Mouse (Mus musculus) intestine, embryonic 14.5 days (tissue): ENCODE data around the gene Vwa7. TPM values are rescaled to one million over a fixed set of nuclear protein-coding genes. Genes with fewer than 3 reads are reported as not detected.

Experiments used
- ATAC-seq: fragments of 200-750 bp; cut with Nextera tagmentation; replicated peaks from 2 replicates; pipeline ENCODE4 v1.8.0; 2017; ENCODE audit warnings: low read depth, moderate number of reproducible peaks, moderate TSS enrichment, moderate library complexity; ENCODE audit not compliant: low FRiP score, low TSS enrichment
- DNase-seq: peaks from one replicate; pipeline ENCODE4 v3.0.0-alpha.2; 2018; ENCODE audit warnings: low spot score
- H3K27ac ChIP-seq: fragments of 300-500 bp; sonication (generic); 2 replicates; pipeline ENCODE4 v1.5.1; 2014; ENCODE audit warnings: low read depth, mild to moderate bottlenecking, control low read depth
- H3K27me3 ChIP-seq: fragments of 300-500 bp; sonication (generic); replicated peaks from 2 replicates; pipeline ENCODE4 v1.6.1; 2014; ENCODE audit warnings: low read length, control low read depth; ENCODE audit not compliant: control insufficient read depth, insufficient read depth
- H3K36me3 ChIP-seq: fragments of 300-500 bp; sonication (generic); 2 replicates; pipeline ENCODE4 v1.6.1; 2014; ENCODE audit warnings: low read length, control low read depth; ENCODE audit not compliant: control insufficient read depth, insufficient read depth
- H3K4me1 ChIP-seq: fragments of 300-500 bp; sonication (generic); replicated peaks from 2 replicates; pipeline ENCODE4 v1.6.1; 2014; ENCODE audit warnings: low read length, control low read depth, mixed read lengths; ENCODE audit not compliant: control insufficient read depth, insufficient read depth
- H3K4me2 ChIP-seq: fragments of 300-500 bp; sonication (generic); 2 replicates; pipeline ENCODE4 v1.6.1; 2014; ENCODE audit warnings: low read length
- H3K4me3 ChIP-seq: fragments of 300-500 bp; sonication (generic); 2 replicates; pipeline ENCODE4 v1.5.1; 2014; ENCODE audit warnings: low read depth, low read length, control low read depth, mixed read lengths
- H3K9ac ChIP-seq: fragments of 300-500 bp; sonication (generic); 2 replicates; pipeline ENCODE4 v1.6.1; 2014; ENCODE audit warnings: mild to moderate bottlenecking, low read length
- H3K9me3 ChIP-seq: fragments of 300-500 bp; sonication (generic); 2 replicates; pipeline ENCODE4 v1.6.1; 2016; ENCODE audit warnings: low read length, control low read depth; ENCODE audit not compliant: control insufficient read depth
- WGBS: fragments of 180-500 bp; shearing (Covaris S2); extraction: QIAGEN DNeasy Blood & Tissue Kit; methylation state at CpG from one replicate; pipeline ENCODE4 v1.1.7; 2014; 5-methylcytosine and 5-hydroxymethylcytosine counted together
- polyA plus RNA-seq: library from polyadenylated mRNA; unstranded; fragments of >200 nt; fragmentation: Nextera tagmentation; extraction: Ambion mirVana; gene quantifications from 2 replicates; pipeline ENCODE4 v1.2.1, GENCODE M21; 2014

The Vwa7 gene
- polyA plus RNA-seq, 1 experiment from 2014 or later = 0.26 TPM

DNA sequence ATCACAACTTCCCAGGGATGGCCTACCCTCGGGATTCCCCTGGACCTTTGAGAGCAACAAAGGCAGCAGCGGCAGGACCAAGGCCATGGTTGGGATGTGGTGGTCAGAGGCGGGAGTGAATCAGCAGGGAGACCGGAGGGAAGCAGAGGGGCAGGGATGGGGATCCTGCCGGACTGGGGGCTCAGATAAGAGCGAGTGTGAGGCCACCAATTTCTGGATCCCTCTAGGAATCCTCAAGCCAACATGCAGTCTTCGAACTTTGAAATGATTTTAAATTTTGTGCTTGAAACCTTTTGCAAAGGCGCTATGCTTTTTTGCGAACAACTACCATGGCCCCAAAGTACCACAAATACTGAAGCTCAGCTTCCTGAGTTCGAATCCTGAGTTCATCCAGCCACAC is 49.7 kb downstream of the Vwa7 start, which contains the start of gene Mpig6b:
Gene Mpig6b, minus strand, starts transcription at position 101 of the 400 bp plus-strand sequence.
- 53% methylated on average over 10 of the region's 10 CpGs for WGBS
- Histone ChIP-seq H3K4me1 (peaks cover 17% of the 10 kb centered on the region; the same call in 1 of the 2 replicates), H3K9me3 (no peaks in the 10 kb centered on the region), H3K36me3 (peaks cover 12% of the 10 kb centered on the region), H3K4me2 (peak within 1 kb of the TSS; percentile 71), H3K9ac (peak within 1 kb of the TSS; percentile 31), H3K4me3 (peak within 1 kb of the TSS; percentile 25), H3K27ac (0 out of 2 replicates have a peak within 1 kb of the TSS, but pooled peaks have one; percentile 29), H3K27me3 (peaks cover 9% of the 10 kb centered on the region; the same call in 1 of the 2 replicates)
- ATAC-seq = no peak
- DNase-seq = no peak

DNA sequence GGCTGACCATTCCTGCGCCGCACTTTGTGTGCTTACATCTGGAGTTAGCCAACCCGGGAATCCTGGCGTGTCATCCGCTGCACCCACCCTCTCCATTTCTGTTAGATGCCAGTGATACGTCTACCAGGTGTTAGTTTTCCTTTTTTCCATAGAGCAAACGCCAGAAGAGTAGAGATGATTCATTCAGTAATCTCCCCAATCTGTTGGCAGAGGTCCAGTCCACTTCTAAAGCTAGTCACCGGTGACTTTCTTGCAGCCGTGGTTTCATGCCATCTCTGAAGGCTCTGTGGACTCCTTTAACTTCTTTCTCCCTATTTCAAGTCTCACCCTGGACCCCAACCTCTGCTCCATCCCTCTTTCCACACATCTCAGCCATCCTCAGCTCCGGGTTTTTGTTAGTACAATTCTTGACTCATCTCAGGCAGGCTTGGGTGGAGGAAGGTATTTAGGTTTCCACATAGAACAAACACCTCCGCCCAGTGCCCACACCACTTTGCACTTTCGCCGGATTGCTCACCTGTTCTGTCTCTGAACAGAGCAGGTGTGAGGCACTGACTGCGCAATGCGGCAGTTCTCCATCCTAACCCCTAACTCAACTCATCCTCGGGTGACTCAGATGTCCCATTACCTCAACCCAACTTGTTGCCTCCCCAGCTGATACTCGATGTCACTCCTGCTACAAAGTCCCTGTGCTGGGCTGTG is 52.0 kb downstream of the Vwa7 start:
- H3K27me3 ChIP-seq = peaks cover 9% of the 10 kb centered on the region; the same call in 1 of the 2 replicates
- H3K4me3 ChIP-seq = no peak overlapping the region
- no peak overlapping the region for H3K4me2 ChIP-seq
- H3K9ac ChIP-seq = no peak overlapping the region
- ATAC-seq = no peak
- whole genome bisulfite sequencing = 76% methylated on average over 17 of the region's 17 CpGs
- H3K9me3 ChIP-seq = no peaks in the 10 kb centered on the region
- DNase-seq = no peak
- H3K27ac ChIP-seq = no peak overlapping the region
- peaks cover 17% of the 10 kb centered on the region; the same call in 1 of the 2 replicates for H3K4me1 ChIP-seq
- H3K36me3 ChIP-seq = no peaks in the 10 kb centered on the region

DNA sequence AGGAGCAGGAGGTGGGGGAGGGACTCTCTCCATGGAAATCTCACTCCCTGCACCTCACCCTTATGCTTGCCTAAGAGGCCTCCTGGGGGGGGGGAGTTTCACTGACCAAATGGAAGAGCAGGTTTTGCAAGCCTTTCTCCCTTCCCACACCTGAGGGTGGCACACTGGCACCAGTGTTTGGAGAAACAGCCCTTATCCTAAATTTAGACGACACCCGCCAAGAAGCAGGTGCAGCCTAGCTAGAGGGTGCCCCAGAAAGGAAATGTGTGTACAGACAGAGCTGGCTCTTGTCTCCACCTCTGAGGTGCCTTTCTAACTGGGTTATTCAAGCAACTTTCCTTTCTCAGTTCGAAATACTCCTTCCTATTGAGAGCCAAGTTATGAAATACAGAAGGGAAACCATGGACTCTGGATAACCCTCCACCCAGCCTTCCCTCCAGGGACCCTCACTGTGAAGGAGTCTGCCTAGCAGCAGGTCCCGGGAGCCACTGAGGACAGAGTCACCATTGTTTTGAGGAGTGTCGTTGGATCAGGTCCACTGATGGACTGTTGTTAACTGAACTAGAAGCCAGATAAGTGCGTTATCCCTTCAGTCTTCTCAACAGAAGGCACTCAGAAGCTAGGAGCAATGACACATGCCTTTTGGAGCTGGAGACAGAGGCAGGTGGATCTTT is 54.3 kb downstream of the Vwa7 start:
- H3K36me3 ChIP-seq = no peaks in the 10 kb centered on the region

DNA sequence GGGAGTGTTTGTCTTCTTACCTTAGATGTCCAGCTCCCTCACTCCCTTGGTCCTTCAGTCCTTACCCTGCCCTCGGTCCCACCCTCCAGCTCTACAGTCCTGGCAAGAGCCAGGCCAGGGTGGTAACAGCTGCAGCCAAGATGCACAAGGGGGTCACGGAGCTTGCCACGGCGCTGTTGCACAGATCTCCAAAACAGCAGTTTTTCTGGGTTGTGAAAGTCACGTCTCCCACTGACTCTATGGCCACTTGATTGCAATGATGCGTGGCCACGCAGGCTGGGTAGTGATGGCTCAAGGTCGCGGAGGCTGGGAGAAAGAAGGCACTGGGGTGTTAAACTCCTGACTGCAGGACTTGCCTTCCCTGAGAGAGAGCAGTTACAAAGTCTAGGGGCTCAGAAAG is 55.1 kb downstream of the Vwa7 start:
- H3K9me3 ChIP-seq = no peaks in the 10 kb centered on the region
- no peak for ATAC-seq
- 78% methylated on average over 9 of the region's 9 CpGs for WGBS
- no peaks in the 10 kb centered on the region for H3K36me3 ChIP-seq
- no peak overlapping the region for H3K4me2 ChIP-seq
- no peak overlapping the region for H3K27ac ChIP-seq
- DNase-seq = no peak
- no peak overlapping the region for H3K9ac ChIP-seq
- H3K4me1 ChIP-seq = peaks cover 6% of the 10 kb centered on the region
- H3K27me3 ChIP-seq = peaks cover 4% of the 10 kb centered on the region; the same call in 1 of the 2 replicates
- H3K4me3 ChIP-seq = no peak overlapping the region

More for the DNA sequence above, 54.3 kb downstream of the Vwa7 start:
- no peaks in the 10 kb centered on the region for H3K9me3 ChIP-seq
- H3K4me3 ChIP-seq = no peak overlapping the region
- peaks cover 4% of the 10 kb centered on the region; the same call in 1 of the 2 replicates for H3K4me1 ChIP-seq
- no peak overlapping the region for H3K9ac ChIP-seq
- ATAC-seq (no peak), DNase-seq (no peak)
- no peak overlapping the region for H3K4me2 ChIP-seq
- WGBS = 42% methylated on average over 6 of the region's 6 CpGs
- no peak overlapping the region for H3K27ac ChIP-seq
- peaks cover 9% of the 10 kb centered on the region; the same call in 1 of the 2 replicates for H3K27me3 ChIP-seq

DNA sequence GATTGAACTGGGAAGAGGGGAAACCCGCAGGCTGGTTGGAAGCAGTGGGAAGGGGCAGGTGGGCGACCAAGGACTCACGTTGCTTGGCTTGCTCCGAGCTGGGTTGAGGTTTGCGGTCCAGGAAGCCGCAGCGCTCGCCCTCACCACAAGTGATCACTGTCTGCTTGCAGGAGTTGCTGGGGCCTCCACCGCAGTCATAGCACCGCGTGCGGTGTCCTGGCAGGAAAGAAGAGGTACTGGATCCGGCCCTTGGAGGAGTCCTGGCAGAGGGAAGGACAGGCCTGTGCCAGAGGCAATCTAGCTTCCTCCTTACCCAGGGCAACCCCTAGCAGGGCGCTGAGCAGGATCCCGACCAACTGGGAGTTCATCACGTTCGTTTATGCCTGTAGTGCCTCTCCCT is 57.7 kb downstream of the Vwa7 start:
- 42% methylated on average over 17 of the region's 17 CpGs for WGBS
- no peaks in the 10 kb centered on the region for H3K9me3 ChIP-seq
- peak; percentile 67 for DNase-seq
- no peaks in the 10 kb centered on the region for H3K27me3 ChIP-seq
- peak overlapping the region; percentile 26 for H3K4me2 ChIP-seq
- H3K27ac ChIP-seq = peak overlapping the region; percentile 8; the same call in 1 of the 2 replicates
- peak overlapping the region; percentile 11; the same call in 1 of the 2 replicates for H3K9ac ChIP-seq
- H3K4me1 ChIP-seq = peaks cover 10% of the 10 kb centered on the region
- 0 out of 2 replicates have a peak, but pooled peaks have one; percentile 42 for ATAC-seq
- no peak overlapping the region; the same call in 1 of the 2 replicates for H3K4me3 ChIP-seq
- no peaks in the 10 kb centered on the region for H3K36me3 ChIP-seq

Other genes with a start within 250 kb of the Vwa7 start
- gene Cyp21a1, start 212.0 kb upstream of the Vwa7 start, polyA plus RNA-seq = not detected in 2 replicates
- 22.0 and 25.8 TPM in 2 replicates for gene Stk19, start 179.6 kb upstream of the Vwa7 start, polyA plus RNA-seq
- gene Dxo, start 179.6 kb upstream of the Vwa7 start, polyA plus RNA-seq = 58.2 and 63.4 TPM in 2 replicates
- 42.0 and 45.9 TPM in 2 replicates for gene Skiv2l, start 166.4 kb upstream of the Vwa7 start, polyA plus RNA-seq
- 121 and 123 TPM in 2 replicates for gene Nelfe, start 166.2 kb upstream of the Vwa7 start, polyA plus RNA-seq
- 19.4 and 24.2 TPM in 2 replicates for gene Cfb, start 154.1 kb upstream of the Vwa7 start, polyA plus RNA-seq
- gene Zbtb12, start 137.1 kb upstream of the Vwa7 start, polyA plus RNA-seq = 1.4 and 1.6 TPM in 2 replicates
- not detected in 2 replicates for gene Gm20547, start 134.5 kb upstream of the Vwa7 start, polyA plus RNA-seq
- 6.8 and 7.5 TPM in 2 replicates for gene C2, start 118.3 kb upstream of the Vwa7 start, polyA plus RNA-seq
- gene Ehmt2, start 118.1 kb upstream of the Vwa7 start, polyA plus RNA-seq = 73.4 and 75.2 TPM in 2 replicates
- gene Slc44a4, start 102.1 kb upstream of the Vwa7 start, polyA plus RNA-seq = 25.4 and 28.4 TPM in 2 replicates
- 40.1 and 42.8 TPM in 2 replicates for gene Neu1, start 85.3 kb upstream of the Vwa7 start, polyA plus RNA-seq
- 0.24 and 0.46 TPM in 2 replicates for gene Hspa1b, start 57.3 kb upstream of the Vwa7 start, polyA plus RNA-seq
- gene Gm20481, start 46.7 kb upstream of the Vwa7 start, polyA plus RNA-seq = not detected in 2 replicates
- gene Hspa1a, start 44.4 kb upstream of the Vwa7 start, polyA plus RNA-seq = 3.5 and 4.5 TPM in 2 replicates
- gene Hspa1l, start 43.9 kb upstream of the Vwa7 start, polyA plus RNA-seq = 0.53 and 1.2 TPM in 2 replicates
- 216 and 228 TPM in 2 replicates for gene Lsm2, start 34.7 kb upstream of the Vwa7 start, polyA plus RNA-seq
- 119 and 133 TPM in 2 replicates for gene Vars, start 15.6 kb upstream of the Vwa7 start, polyA plus RNA-seq
- gene Sapcd1, start 11.4 kb downstream of the Vwa7 start, polyA plus RNA-seq = 20.7 and 21.5 TPM in 2 replicates
- gene Msh5, start 30.2 kb downstream of the Vwa7 start, polyA plus RNA-seq = 3.6 and 3.9 TPM in 2 replicates
- gene Clic1, start 33.4 kb downstream of the Vwa7 start, polyA plus RNA-seq = 113 and 141 TPM in 2 replicates
- gene Ddah2, start 42.5 kb downstream of the Vwa7 start, polyA plus RNA-seq = 278 and 333 TPM in 2 replicates
- gene Ly6g6c, start 48.8 kb downstream of the Vwa7 start, polyA plus RNA-seq = not detected in 2 replicates
- gene Mpig6b, start 49.6 kb downstream of the Vwa7 start, polyA plus RNA-seq = 0.55 and 0.81 TPM in 2 replicates
- 1.3 and 2.8 TPM in 2 replicates for gene Ly6g6e, start 60.3 kb downstream of the Vwa7 start, polyA plus RNA-seq
- gene Ly6g6d, start 61.5 kb downstream of the Vwa7 start, polyA plus RNA-seq = 5.0 and 6.1 TPM in 2 replicates
- 0.27 TPM in 1 of 2 replicates, not detected in the other for gene Ly6g6f, start 69.0 kb downstream of the Vwa7 start, polyA plus RNA-seq
- gene Abhd16a, start 72.7 kb downstream of the Vwa7 start, polyA plus RNA-seq = 86.4 and 91.0 TPM in 2 replicates
- gene Ly6g5c, start 91.7 kb downstream of the Vwa7 start, polyA plus RNA-seq = not detected in 2 replicates
- gene Ly6g5b, start 98.8 kb downstream of the Vwa7 start, polyA plus RNA-seq = 0.64 and 0.75 TPM in 2 replicates
- gene Gpank1, start 104.9 kb downstream of the Vwa7 start, polyA plus RNA-seq = 19.7 and 24.7 TPM in 2 replicates
- gene Csnk2b, start 105.5 kb downstream of the Vwa7 start, polyA plus RNA-seq = 275 and 286 TPM in 2 replicates
- 8.4 and 10.8 TPM in 2 replicates for gene D17H6S53E, start 109.8 kb downstream of the Vwa7 start, polyA plus RNA-seq
- 0.95 and 1.5 TPM in 2 replicates for gene Apom, start 115.5 kb downstream of the Vwa7 start, polyA plus RNA-seq
- gene Bag6, start 118.6 kb downstream of the Vwa7 start, polyA plus RNA-seq = 75.5 and 79.5 TPM in 2 replicates
- gene Prrc2a, start 148.3 kb downstream of the Vwa7 start, polyA plus RNA-seq = 186 and 196 TPM in 2 replicates
- 15.4 and 17.5 TPM in 2 replicates for gene Aif1, start 159.5 kb downstream of the Vwa7 start, polyA plus RNA-seq
- gene Lst1, start 171.9 kb downstream of the Vwa7 start, polyA plus RNA-seq = 16.9 and 19.1 TPM in 2 replicates
- gene Ltb, start 177.9 kb downstream of the Vwa7 start, polyA plus RNA-seq = 1.1 and 1.5 TPM in 2 replicates
- 0.12 and 0.28 TPM in 2 replicates for gene Tnf, start 185.4 kb downstream of the Vwa7 start, polyA plus RNA-seq
- gene Lta, start 188.8 kb downstream of the Vwa7 start, polyA plus RNA-seq = 0.81 and 0.85 TPM in 2 replicates
- 0.39 and 0.88 TPM in 2 replicates for gene Gm16181, start 204.3 kb downstream of the Vwa7 start, polyA plus RNA-seq
- gene Atp6v1g2, start 217.1 kb downstream of the Vwa7 start, polyA plus RNA-seq = 5.8 and 5.9 TPM in 2 replicates
- gene Nfkbil1, start 219.2 kb downstream of the Vwa7 start, polyA plus RNA-seq = 3.1 and 4.3 TPM in 2 replicates
- 458 and 500 TPM in 2 replicates for gene Ddx39b, start 225.2 kb downstream of the Vwa7 start, polyA plus RNA-seq
- 102 and 108 TPM in 2 replicates for gene H2-D1, start 246.2 kb downstream of the Vwa7 start, polyA plus RNA-seq